Mouse (Mus musculus) embryonic facial prominence, embryonic 15.5 days (tissue): ENCODE results near the gene Lamb3. TPM values are rescaled to one million over a fixed set of nuclear protein-coding genes. Genes with fewer than 3 reads are reported as not detected.
"Not testable (repeated sequence)": the region's sequence is repeated elsewhere in the genome, so short reads cannot be mapped to it uniquely, and the experiment has no call there.

ENCODE experiments used
- ATAC-seq: fragments of 200-750 bp; cut with Nextera tagmentation; 2 replicates; pipeline ENCODE4 v1.8.0; 2017; ENCODE audit warnings: low read depth, moderate TSS enrichment; ENCODE audit not compliant: insufficient number of reproducible peaks, low FRiP score, low TSS enrichment
- H3K27ac ChIP-seq: fragments of 300-500 bp; sonication (generic); replicated peaks from 2 replicates; pipeline ENCODE4 v1.5.1; 2015; ENCODE audit warnings: mild to moderate bottlenecking, inconsistent platforms
- H3K27me3 ChIP-seq: fragments of 300-500 bp; sonication (generic); 2 replicates; pipeline ENCODE4 v1.6.1; 2015; ENCODE audit warnings: inconsistent platforms
- H3K36me3 ChIP-seq: fragments of 300-500 bp; sonication (generic); 2 replicates; pipeline ENCODE4 v1.6.1; 2015; ENCODE audit warnings: mild to moderate bottlenecking, inconsistent platforms
- H3K4me1 ChIP-seq: fragments of 300-500 bp; sonication (generic); 2 replicates; pipeline ENCODE4 v1.6.1; 2015; ENCODE audit warnings: inconsistent platforms
- H3K4me2 ChIP-seq: fragments of 300-500 bp; sonication (generic); replicated peaks from 2 replicates; pipeline ENCODE4 v1.6.1; 2015; ENCODE audit warnings: mild to moderate bottlenecking, inconsistent platforms
- H3K4me3 ChIP-seq: fragments of 300-500 bp; sonication (generic); replicated peaks from 2 replicates; pipeline ENCODE4 v1.5.1; 2015; ENCODE audit warnings: mild to moderate bottlenecking, inconsistent platforms
- H3K9ac ChIP-seq: fragments of 300-500 bp; sonication (generic); 2 replicates; pipeline ENCODE4 v1.6.1; 2015; ENCODE audit warnings: inconsistent platforms
- H3K9me3 ChIP-seq: fragments of 300-500 bp; sonication (generic); replicated peaks from 2 replicates; pipeline ENCODE4 v1.6.1; 2016; ENCODE audit warnings: inconsistent platforms
- WGBS: fragments of 180-500 bp; shearing (Covaris S2); methylation state at CpG from one replicate; pipeline ENCODE4 v1.1.7; 2015; 5-methylcytosine and 5-hydroxymethylcytosine counted together
- polyA plus RNA-seq: library from polyadenylated mRNA; unstranded; fragments of >200 nt; fragmentation: Nextera tagmentation; extraction: Ambion mirVana; gene quantifications from 2 replicates; pipeline ENCODE4 v1.2.1, GENCODE M21; 2015

Lamb3 gene
- polyA plus RNA-seq, 1 experiment from 2014 or later = 17.9 TPM

DNA sequence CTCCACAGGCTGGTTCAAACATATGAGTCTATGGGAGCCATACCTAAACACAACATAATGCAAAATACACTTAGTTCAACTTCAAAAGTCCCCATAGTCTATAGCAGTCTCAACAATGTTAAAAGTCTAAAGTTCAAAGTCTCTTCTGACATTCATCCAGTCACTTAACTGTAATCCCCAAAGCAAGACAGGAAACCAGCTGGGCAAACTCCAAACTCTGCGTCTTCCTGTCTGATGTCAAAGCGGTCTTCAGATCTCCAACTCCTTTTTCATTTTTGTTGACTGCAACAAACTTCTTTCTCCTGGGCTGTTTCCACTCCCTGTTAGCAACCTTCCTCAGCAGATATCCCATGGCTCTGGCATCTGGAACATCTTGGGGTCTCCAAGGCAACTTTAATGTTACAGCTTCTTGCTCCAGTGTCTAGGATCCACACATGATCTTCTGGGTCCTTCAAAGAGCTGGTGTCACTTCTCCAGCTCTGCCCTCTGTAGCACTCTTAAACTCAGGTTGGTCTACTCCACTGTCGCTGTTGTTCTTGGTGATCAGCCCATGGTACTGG is 78.3 kb downstream of the Lamb3 start:
- H3K36me3 ChIP-seq, ATAC-seq, H3K27ac ChIP-seq, H3K9ac ChIP-seq, H3K4me1 ChIP-seq, H3K27me3 ChIP-seq, H3K4me3 ChIP-seq, H3K9me3 ChIP-seq, H3K4me2 ChIP-seq: not testable (repeated sequence)
- WGBS = 79% methylated on average over 3 of the region's 3 CpGs

- Histone ChIP-seq H3K36me3 (no peaks in the 10 kb centered on the region), H3K27me3 (no peaks in the 10 kb centered on the region), H3K9ac (no peak overlapping the region), H3K4me2 (no peak overlapping the region), H3K4me1 (no peaks in the 10 kb centered on the region), H3K27ac (no peak overlapping the region), H3K4me3 (no peak overlapping the region), H3K9me3 (no peaks in the 10 kb centered on the region)
- no peak for ATAC-seq
- WGBS = 81% methylated on average over 2 of the region's 2 CpGs
These were observed 80.1 kb downstream of the Lamb3 start for GRCm38 (mm10) chr1:193287578-193287977.

GRCm38 (mm10) chr1:193289076-193289475 is 81.6 kb downstream of the Lamb3 start:
- H3K4me3 ChIP-seq = no peak overlapping the region
- 88% methylated on average over 3 of the region's 3 CpGs for WGBS
- no peak for ATAC-seq

DNA sequence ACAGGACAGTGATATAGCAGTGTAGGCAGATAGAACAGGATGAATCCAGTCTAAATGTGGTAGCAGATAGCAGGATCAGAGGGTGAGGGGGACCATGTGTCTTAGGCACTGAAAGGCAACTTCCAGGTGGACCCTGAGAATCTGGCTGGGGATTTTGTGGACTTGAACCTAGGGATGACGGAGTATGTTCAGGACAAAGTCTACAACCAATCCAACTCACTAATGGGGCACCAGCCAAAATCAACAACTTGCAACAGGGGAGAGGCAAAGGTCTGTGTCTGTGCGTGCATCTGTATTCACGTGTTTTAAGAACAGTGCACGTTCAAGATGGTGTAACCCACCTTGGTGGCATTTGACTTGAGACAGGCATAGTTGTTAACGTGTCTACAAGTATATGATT is 82.4 kb downstream of the Lamb3 start:
- no peak for ATAC-seq
- no peaks in the 10 kb centered on the region for H3K36me3 ChIP-seq
- H3K9ac ChIP-seq = no peak overlapping the region
- H3K9me3 ChIP-seq = no peaks in the 10 kb centered on the region
- no peak overlapping the region for H3K4me2 ChIP-seq
- H3K4me1 ChIP-seq = no peaks in the 10 kb centered on the region
- no peaks in the 10 kb centered on the region for H3K27me3 ChIP-seq
- H3K4me3 ChIP-seq = no peak overlapping the region
- H3K27ac ChIP-seq = no peak overlapping the region
- WGBS = 88% methylated on average over 5 of the region's 5 CpGs

More at GRCm38 (mm10) chr1:193289076-193289475, 81.6 kb downstream of the Lamb3 start:
- Histone ChIP-seq H3K4me2 (no peak overlapping the region), H3K27me3 (no peaks in the 10 kb centered on the region), H3K4me1 (no peaks in the 10 kb centered on the region), H3K27ac (no peak overlapping the region), H3K9ac (no peak overlapping the region), H3K36me3 (no peaks in the 10 kb centered on the region), H3K9me3 (no peaks in the 10 kb centered on the region)

GRCm38 (mm10) chr1:193290686-193291085 is 83.2 kb downstream of the Lamb3 start:
- Histone ChIP-seq H3K4me3 (no peak overlapping the region), H3K4me1 (no peaks in the 10 kb centered on the region), H3K36me3 (no peaks in the 10 kb centered on the region), H3K27me3 (no peaks in the 10 kb centered on the region), H3K9ac (no peak overlapping the region), H3K27ac (no peak overlapping the region), H3K4me2 (no peak overlapping the region), H3K9me3 (no peaks in the 10 kb centered on the region)
- ATAC-seq = no peak

DNA sequence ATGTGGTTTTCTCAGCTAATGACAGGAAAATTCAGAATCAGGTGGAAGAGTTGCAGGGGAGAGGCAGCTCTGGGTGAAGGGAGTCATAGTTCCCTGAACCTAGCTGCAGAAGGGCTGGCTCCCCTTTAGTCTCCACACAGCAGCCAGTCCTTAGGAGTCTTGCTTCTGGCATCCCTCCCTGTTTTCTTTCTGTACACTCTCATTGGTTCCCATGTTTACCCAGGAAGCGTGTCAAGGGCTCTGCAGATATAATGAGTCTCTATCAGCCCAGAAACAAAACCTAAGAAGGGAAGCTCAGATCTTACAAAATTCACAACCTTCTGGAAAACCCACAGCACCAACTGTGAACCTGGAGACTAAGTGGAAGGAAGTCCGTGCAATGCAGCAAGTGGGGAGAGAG is 85.5 kb downstream of the Lamb3 start:
- H3K4me2 ChIP-seq = no peak overlapping the region
- no peaks in the 10 kb centered on the region for H3K27me3 ChIP-seq
- no peaks in the 10 kb centered on the region for H3K9me3 ChIP-seq
- H3K36me3 ChIP-seq = no peaks in the 10 kb centered on the region
- no peak overlapping the region for H3K9ac ChIP-seq
- no peak for ATAC-seq
- H3K27ac ChIP-seq = no peak overlapping the region
- H3K4me3 ChIP-seq = no peak overlapping the region
- no peaks in the 10 kb centered on the region for H3K4me1 ChIP-seq
- WGBS = 55% methylated on average over 2 of the region's 2 CpGs

DNA sequence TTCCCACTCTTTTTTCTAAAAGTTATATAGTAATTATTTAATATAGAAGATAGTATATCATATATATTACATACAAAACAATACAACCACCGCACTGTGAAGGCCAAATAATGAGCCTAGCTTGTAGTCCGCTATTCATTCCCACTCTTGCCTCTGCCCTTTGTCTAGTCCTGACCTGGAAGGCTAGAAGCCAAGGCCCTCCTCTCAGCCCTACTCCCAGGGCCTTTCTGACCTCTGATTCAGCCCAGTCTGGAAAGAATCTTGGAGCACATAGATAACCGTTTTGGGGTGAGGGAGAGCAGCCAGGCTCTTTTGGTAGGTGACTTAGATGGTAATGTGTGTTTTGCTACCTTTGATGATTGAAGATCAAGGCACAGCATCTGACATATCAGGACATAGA is 86.4 kb downstream of the Lamb3 start:
- ATAC-seq = no peak
- no peak overlapping the region for H3K4me3 ChIP-seq
- H3K9me3 ChIP-seq = no peaks in the 10 kb centered on the region
- H3K27me3 ChIP-seq = no peaks in the 10 kb centered on the region
- 82% methylated on average over 3 of the region's 3 CpGs for WGBS
- H3K4me1 ChIP-seq = no peaks in the 10 kb centered on the region
- no peaks in the 10 kb centered on the region for H3K36me3 ChIP-seq
- no peak overlapping the region for H3K27ac ChIP-seq
- no peak overlapping the region for H3K9ac ChIP-seq
- H3K4me2 ChIP-seq = no peak overlapping the region

GRCm38 (mm10) chr1:193295920-193296319 is 88.4 kb downstream of the Lamb3 start:
- no peak overlapping the region for H3K9ac ChIP-seq
- H3K27me3 ChIP-seq = no peaks in the 10 kb centered on the region
- no peaks in the 10 kb centered on the region for H3K36me3 ChIP-seq
- H3K4me1 ChIP-seq = no peaks in the 10 kb centered on the region
- 66% methylated on average over 5 of the region's 5 CpGs for WGBS
- H3K4me2 ChIP-seq = no peak overlapping the region
- no peak overlapping the region for H3K4me3 ChIP-seq
- no peak overlapping the region for H3K27ac ChIP-seq
- ATAC-seq = no peak
- no peaks in the 10 kb centered on the region for H3K9me3 ChIP-seq

DNA sequence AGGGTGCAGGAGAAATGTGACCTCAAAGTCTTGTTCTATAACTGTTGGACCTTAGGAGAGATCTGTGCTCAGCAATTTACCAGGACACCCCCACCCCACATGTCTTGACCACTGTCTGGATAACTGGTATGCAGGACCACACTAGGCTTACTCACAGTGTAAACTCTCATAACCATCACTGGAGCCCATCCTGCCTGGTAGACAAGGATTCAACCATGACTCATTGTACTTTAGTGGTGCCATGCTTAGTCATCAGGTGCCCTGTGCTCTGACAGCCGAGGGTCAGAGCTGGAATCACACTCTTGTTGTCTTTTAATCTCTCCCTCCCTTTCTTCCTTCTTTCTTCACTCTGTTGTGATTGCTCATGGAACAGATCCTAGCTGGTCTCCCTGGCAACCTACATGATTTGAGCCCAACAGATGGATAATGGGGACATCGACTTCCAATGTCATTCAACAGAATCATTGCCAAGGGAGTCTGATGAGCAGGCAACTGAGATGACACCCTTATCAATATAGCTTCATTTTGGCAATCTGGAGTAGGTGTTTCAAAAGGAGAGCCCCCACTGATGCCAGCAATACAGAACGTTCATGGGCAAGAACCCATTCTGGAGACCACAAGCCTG is 90.8 kb downstream of the Lamb3 start:
- Histone ChIP-seq H3K4me3 (no peak overlapping the region), H3K36me3 (no peaks in the 10 kb centered on the region), H3K4me1 (peaks cover 7% of the 10 kb centered on the region; the same call in 1 of the 2 replicates), H3K4me2 (no peak overlapping the region), H3K9ac (no peak overlapping the region), H3K27me3 (no peaks in the 10 kb centered on the region), H3K27ac (no peak overlapping the region), H3K9me3 (no peaks in the 10 kb centered on the region)
- WGBS = 82% methylated on average over 3 of the region's 3 CpGs
- ATAC-seq = no peak

- Histone ChIP-seq H3K4me3 (no peak overlapping the region), H3K27ac (peak overlapping the region; percentile 44; the same call in 1 of the 2 replicates), H3K4me1 (peaks cover 7% of the 10 kb centered on the region; the same call in 1 of the 2 replicates), H3K9ac (no peak overlapping the region), H3K4me2 (no peak overlapping the region), H3K9me3 (no peaks in the 10 kb centered on the region), H3K36me3 (no peaks in the 10 kb centered on the region), H3K27me3 (no peaks in the 10 kb centered on the region)
- ATAC-seq = no peak
- WGBS = 35% methylated on average over 1 of the region's 1 CpGs
These were observed 92.5 kb downstream of the Lamb3 start for GRCm38 (mm10) chr1:193299995-193300394.

DNA sequence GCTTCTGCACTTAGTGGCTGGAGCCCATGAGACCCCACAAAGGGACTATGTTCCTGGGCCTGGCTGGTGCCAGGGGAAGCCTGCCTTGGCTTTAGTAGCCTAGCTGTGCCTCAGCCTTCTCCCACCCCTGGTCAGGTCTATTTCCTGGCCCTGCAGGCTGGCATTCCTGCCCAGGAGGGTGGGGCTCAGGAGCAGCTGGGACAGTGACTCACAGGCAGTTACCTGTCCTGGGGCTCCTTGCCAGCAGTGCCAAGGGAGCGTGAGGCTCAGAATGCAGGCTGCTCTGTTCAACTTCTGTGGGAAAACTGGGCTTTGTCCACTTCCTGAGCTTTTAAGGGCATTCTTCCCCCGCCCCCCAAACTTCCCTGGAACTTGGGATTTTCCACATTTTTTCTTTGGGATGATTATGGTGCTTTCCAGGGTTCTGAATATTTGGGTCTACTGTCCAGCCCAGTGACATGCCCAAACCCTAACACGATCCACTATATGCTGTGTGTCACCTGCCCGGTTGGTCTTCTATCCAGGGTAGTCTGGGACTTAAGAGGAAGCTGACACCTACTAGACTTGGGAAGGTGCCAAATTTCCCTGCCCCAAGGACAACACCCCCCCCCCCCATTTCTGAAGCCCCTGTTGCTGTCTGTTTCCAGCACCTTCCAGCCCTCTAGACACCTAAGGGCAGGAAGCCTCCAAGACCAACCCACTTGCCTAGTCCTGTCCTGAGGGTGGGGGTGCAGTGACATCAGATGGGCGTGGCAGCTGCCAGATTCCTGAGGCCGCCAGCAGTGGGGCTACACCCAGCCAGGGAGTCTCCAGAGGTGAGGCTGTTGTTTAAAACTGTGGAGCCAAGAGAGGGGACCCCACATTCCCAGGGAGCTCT is 94.0 kb downstream of the Lamb3 start:
- ATAC-seq = peak; percentile 20; the same call in 1 of the 2 replicates
- Histone ChIP-seq H3K9ac (no peak overlapping the region), H3K36me3 (no peaks in the 10 kb centered on the region), H3K4me3 (peak overlapping the region; percentile 25), H3K4me1 (peaks cover 7% of the 10 kb centered on the region; the same call in 1 of the 2 replicates), H3K27ac (peak overlapping the region; percentile 48; the same call in 1 of the 2 replicates), H3K27me3 (no peaks in the 10 kb centered on the region), H3K9me3 (no peaks in the 10 kb centered on the region), H3K4me2 (peak overlapping the region; percentile 34)
- WGBS = 48% methylated on average over 6 of the region's 6 CpGs
